Mouse (Mus musculus): ENCODE measurements at regions not wholly inside any gene's neighbourhood (a gene's known extent, or its start where the extent isn't known, plus 50 kb on each side); places are given as distances from the start of the nearest gene placed in this dataset.

DNA sequence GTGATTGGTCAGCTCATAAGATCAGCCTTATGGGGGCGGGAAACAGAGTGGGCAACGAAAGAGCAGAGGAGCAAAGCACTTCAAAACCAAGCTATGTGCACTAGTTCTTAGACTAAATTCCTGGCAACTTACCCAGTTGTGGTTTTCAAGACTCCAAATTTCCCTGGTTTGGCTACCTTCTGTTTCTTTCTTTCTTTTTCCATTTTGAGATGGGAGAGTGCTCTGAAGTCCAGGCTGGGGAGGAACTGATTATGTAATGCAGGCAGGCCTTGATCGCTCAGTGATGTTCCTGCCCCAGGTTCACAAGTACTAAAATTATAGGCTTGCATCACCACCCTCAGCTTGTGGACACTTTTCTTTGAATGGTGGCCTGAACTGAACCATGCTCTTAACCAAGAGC, 396.3 kb upstream of the Cited2 start:
- DNase-seq, result no peak
- intact Hi-C loops (cut with DNase I), result no loop called here

DNA sequence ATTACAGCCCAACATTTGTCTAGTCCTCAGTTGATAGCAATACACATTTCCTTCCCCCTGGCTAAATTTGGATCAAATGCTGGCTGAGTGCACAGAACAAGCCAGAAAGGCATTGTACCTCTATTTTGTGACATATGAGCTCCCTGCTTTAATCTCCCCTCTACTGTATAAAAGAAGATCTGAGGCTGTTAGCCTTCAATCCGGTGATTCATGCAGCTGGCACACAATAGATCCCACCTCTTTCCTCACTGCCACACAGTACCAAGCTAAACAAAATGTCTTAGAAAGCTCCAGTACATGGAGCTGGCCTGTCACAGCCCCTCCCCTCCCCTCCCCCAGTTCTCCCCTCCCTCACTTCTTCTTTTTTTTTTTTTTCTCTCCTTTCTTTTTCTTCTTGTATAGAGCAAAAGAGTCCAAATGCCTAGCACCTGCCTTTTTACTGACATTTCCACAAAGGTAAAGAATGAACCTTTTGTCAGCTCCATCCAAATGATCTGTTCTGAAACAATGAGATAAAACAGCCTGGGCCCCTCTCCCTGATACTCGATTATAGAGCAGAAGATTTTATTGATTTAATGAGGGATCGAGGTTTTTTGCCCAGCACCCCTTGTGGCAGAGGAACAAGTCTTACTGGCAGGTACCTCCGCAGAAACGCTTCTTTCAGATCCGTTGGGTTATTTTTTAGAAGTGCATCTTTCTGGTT, 392.0 kb upstream of the Cited2 start:
- DNase-seq, result no peak
- intact Hi-C loops (cut with DNase I), result no loop called here

DNA sequence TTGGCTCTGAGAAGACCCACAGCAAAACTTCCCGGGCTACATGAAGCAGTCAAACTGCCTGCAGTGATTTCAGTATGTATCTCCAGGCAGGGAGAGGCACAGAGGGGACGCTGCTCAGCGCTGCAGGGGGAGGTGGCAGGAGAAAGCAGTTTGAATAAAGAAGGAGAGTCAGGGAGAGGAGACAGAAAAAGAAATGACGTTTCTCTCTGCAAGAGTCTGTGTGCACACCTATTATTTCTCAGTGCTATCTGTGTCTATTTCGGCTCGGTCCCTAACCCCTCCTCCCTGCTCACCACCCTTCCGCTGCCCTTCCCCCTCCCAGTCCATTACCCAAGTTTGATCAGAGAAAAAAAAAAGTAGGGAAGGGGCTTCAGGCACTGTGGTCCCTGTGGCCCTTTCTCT, 391.4 kb upstream of the Cited2 start:
- intact Hi-C loops (cut with DNase I), result no loop called here
- peak in 1 of 2 experiments; percentile 30 for DNase-seq

DNA sequence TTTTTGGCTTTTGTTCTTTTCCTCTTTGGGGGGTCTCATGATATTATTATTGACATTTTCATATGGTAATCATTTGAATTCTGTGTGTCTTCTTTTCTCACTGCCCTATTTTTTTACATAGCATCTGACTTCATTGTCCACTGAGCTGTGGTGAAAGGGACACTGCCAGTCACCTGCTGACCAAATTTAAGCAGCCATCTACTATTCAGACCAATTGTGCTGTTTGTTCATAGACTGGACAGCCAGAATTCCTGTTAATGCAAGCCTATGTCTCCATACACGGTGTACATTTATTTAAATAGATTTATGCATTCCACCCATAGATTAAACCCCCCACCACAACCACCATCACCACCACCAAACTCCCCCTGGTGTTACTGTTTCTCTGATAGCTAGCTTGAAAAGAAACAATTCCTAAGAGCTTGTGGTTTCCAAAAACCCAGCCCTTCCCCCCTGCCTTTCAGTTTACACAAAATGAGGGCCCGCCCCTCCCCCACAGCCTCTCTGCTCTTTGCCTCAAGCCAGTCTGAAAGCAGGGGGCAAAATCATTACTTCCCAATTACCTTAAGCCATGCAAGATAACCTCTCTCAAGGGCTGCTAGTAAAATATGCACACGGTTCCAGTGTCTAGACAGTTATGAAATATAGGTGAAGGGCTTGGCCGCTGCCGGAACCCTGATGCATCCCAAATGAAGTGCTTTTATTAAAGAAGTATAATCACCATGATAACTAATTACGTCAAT, 390.8 kb upstream of the Cited2 start:
- intact Hi-C loops (cut with DNase I), result no loop called here
- no peak for DNase-seq

DNA sequence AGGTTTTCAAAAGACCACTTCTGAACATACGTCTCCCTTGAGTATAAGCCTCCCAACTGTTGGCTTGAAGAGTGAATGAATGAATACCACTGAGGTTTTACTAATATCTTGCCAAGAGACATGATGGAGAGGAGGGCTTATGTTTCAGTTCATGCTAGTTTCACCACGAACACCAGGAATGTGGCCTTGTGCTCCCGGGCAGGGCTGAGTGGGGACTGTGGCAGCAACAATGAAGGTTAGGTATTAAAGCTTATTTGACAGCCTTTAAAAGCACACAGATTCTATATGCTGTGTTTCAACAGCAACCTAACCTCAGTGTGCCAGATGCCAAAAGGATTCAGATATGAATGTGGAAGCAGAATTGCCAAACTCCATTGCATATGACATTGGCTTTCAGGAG, 390.0 kb upstream of the Cited2 start:
- intact Hi-C loops (cut with DNase I), result no loop called here
- no peak for DNase-seq

DNA sequence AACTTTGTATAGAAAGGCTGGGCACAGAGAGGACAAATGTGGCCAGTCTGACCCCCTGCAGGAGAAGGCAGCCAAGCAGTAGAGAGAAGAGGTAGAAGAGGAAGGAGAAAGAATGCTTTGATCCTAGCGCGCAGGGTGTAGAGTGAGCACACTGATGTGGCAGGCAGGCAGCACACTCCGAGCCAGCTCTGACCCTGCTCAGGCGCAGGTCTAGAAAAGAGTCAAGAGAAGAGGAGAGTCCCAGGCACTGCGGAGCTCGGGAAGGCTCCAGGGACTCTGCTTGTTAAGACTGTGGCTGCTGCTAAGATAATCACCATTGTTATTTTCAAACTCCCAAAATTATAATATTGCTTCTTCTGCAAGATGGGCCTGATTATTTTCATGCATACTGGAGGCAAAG, 389.3 kb upstream of the Cited2 start:
- DNase-seq, result no peak
- intact Hi-C loops (cut with DNase I), result no loop called here

GRCm38 (mm10) chr10:17337217-17337616, 385.8 kb upstream of the Cited2 start:
- no peak for DNase-seq
- intact Hi-C loops (cut with DNase I), result no loop called here

GRCm38 (mm10) chr10:17343829-17344228, 379.2 kb upstream of the Cited2 start:
- DNase-seq, result no peak
- intact Hi-C loops (cut with DNase I), result no loop called here

DNA sequence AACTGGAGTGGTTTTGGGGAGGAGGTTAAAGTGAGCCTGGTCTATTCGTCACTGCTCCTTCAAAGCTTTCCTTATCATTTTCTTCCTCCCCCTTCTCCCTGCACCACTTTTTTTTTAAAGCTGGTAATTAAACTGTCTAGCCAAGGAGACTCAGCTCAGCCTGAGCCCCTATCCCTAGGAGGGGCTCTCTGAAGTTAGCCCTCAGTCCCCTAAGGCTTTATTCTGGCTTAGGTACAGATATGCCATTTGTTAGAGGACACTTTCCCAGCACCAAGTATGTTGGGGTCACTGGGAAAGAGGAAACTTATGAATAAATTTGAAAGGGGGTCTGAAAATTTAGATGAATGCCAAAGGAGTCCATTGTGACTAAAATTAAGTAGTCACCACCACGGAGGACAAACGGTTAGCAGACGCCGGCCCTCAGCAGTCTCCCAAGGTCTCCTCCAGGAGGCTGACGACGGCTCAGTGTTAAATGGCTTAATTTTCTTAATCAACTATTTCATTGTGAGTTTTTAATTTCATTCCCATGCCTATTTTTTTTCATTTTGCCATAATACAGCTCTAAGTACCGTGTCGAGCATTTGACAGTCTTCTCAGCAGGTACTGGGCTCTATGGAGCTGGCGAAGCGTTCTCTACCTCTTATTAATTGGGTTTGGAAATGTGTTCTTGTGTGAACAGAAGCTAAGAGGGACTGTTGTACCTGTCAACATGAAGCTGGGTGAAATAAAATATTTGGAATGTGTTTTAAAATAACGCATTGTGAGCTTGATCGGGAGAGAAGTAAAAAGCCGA, 370.6 kb upstream of the Cited2 start:
- intact Hi-C loops (cut with DNase I), result no loop called here
- DNase-seq, result no peak

- peak in 1 of 2 experiments; percentile 27 for DNase-seq
- intact Hi-C loops (cut with DNase I), result no loop called here
These were observed 367.5 kb upstream of the Cited2 start for GRCm38 (mm10) chr10:17355476-17355875.

DNA sequence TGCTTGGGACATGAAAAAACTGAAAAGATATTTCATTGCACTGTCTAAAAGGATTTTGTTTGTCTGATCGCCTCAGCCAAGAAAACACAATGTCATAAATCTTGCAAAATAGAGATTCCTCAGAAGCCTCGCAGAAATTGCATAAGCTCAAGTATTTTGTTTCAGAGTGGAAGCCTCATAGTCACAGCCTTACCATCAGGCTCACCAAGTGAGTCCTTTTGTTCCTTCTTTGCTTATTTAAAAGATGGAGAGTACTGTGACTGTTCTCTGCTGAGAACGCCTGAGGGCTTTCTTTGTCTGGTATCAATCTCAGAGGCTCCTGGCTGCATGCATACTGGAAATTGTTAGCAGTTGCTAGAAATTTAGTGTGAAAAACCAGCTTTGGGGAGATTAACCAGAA, 367.0 kb upstream of the Cited2 start:
- intact Hi-C loops (cut with DNase I), result no loop called here
- DNase-seq, result no peak

- DNase-seq, result no peak
- intact Hi-C loops (cut with DNase I), result loop anchor here (10.0 kb wide), 1 partner anchor 368 kb away; no protein-coding TSS in a partner anchor
These were observed 360.4 kb upstream of the Cited2 start for GRCm38 (mm10) chr10:17362643-17363042.

DNA sequence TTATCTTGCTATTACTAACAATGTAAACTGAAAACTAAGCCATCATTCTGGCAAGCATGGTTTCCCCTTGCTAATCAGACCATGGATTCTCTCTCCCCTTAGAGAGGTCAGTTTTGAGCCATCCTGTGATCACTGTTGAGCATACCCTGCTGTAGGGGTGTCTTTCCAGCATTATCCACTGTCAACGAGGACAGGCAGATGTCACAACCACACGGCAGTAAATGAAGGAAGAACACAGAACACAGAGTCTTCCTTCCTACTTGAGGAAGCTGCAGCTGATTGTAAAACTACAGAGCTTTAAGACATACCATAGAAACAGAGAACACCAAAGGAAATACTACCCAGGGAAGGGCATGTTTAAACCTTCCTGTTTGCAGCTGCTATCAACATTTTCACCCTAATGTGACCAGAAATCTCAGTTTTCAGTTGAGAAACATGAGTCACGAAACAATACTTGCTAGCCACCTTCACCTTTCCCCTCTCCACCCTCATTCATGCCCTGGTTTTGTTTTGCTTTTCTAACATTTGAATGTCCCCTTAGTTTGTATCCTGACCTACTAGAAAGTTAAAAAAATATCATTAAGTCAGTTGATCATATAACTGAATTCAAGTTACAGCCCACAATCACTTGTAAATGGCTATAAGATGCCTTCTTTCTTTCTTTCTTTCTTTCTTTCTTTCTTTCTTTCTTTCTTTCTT, 356.8 kb upstream of the Cited2 start:
- no peak for DNase-seq
- intact Hi-C loops (cut with DNase I), result loop anchor here (5.0 to 10.0 kb wide), 2 partner anchors 356 to 371 kb away; partner anchors contain the start of gene Cited2

- DNase-seq, result peak; percentile 18 to 37
These were observed 356.0 kb upstream of the Cited2 start for GRCm38 (mm10) chr10:17367026-17367425.

GRCm38 (mm10) chr10:17367430-17367829, 355.6 kb upstream of the Cited2 start:
- DNase-seq, result no peak
- intact Hi-C loops (cut with DNase I), result loop anchor here (5.0 to 10.0 kb wide), 2 partner anchors 355 to 373 kb away; partner anchors contain the start of gene Cited2

More at GRCm38 (mm10) chr10:17367026-17367425, 356.0 kb upstream of the Cited2 start:
- intact Hi-C loops (cut with DNase I), result loop anchor here (5.0 to 10.0 kb wide), 2 partner anchors 355 to 372 kb away; partner anchors contain the start of gene Cited2

DNA sequence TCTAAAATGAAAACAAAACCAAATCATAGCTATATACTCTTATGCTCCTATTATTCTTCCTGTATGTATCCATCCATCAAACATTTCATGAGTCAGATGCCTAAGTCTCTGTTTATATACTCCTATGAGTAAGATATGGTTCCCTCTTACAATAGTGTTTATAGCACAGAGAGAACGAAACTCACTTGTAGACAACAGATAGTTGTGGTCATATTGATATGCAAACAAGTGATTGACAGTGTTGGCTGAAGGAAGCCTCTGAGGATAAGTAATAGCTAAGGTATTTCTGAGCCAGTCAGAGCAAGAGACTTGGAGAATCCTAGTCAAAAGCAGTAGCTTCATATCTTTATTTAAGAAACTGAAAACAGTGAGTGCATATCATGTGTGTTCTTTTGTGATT, 354.4 kb upstream of the Cited2 start:
- intact Hi-C loops (cut with DNase I), result loop anchor here (5.0 to 10.0 kb wide), 2 partner anchors 354 to 374 kb away; partner anchors contain the start of gene Cited2
- no peak for DNase-seq

- DNase-seq, result no peak
- intact Hi-C loops (cut with DNase I), result no loop called here
These were observed 350.1 kb upstream of the Cited2 start for GRCm38 (mm10) chr10:17372905-17373304.

DNA sequence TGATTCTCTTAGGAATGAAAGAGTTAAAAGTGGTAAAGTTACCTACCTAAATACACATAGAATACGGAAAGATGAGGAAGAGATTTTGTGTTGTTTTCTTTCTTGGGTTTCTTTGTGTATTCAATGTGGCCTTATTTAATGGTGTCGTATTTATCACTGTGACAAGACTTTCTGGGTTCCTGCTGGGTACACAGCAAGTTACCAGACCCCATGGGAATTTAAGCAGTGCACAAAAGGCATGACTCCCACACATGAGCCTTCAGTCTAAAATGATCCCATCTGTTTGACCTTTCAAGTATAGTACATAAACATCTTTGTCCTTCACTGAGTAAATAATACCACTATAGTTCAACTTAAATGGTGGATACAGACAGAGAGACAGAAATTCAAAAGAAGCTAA, 349.0 kb upstream of the Cited2 start:
- intact Hi-C loops (cut with DNase I), result no loop called here
- DNase-seq, result no peak

DNA sequence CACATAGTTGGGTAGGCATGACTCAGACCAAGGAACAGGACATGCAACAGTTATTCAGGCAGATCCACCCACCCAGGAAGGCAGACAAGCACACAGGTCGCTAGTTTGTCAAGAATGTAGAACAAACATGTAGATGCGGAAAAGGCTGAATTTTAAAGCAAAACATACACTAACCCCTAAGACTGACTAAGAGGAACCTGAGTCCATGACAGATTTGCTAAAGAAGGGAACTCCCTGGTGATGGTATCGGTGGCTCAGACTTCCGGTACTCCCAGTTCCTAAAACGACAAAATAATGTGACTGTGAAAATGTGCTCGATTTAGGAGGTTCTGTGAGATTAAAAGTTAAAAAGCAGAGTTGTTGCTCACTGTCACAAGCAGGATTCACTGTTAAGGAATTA, 340.0 kb upstream of the Cited2 start:
- DNase-seq, result no peak
- intact Hi-C loops (cut with DNase I), result no loop called here

GRCm38 (mm10) chr10:17385181-17385580, 337.8 kb upstream of the Cited2 start:
- DNase-seq, result peak; percentile 27 to 58
- intact Hi-C loops (cut with DNase I), result no loop called here

All from heart, postnatal 36 days (tissue).